5 mouse cellular contexts compared by ENCODE assay signal in genomic region chr4:94650426-94651175, GRCm38 (mm10). TPM values are rescaled to one million over a fixed set of nuclear protein-coding genes. Genes with fewer than 3 reads are reported as not detected.
"Had no signal": no experiment of that assay in that cellular context is flagged by ENCODE, and none has a peak within 500 bp of the region (broad histone marks: within the 10 kb centered on the region; RNA-seq: fewer than 3 reads in every experiment).

No protein-coding gene starts in this region.

RNA-seq across cellular contexts. Expression of gene Lrrc19, which starts 0.7 kb away (rescaled TPM):
- polyA plus RNA-seq: myocyte; spleen, adult 2 months; testis, adult 2 months; thymus, adult 2 months; urinary bladder, adult 2 months had no signal
